Mouse (Mus musculus) liver, embryonic 14.5 days (tissue): ENCODE data around the gene Pnpla2. TPM values are rescaled to one million over a fixed set of nuclear protein-coding genes. Genes with fewer than 3 reads are reported as not detected.

Experiments
- ATAC-seq: fragments of 200-750 bp; cut with Nextera tagmentation; 2 replicates; pipeline ENCODE4 v1.8.0; 2017; ENCODE audit warnings: moderate number of reproducible peaks, mild to moderate bottlenecking, moderate library complexity; ENCODE audit not compliant: insufficient read depth
- DNase-seq, 3 experiments: peaks; one replicate each; pipeline ENCODE4 v3.0.0-alpha.2; 2012 to 2013; ENCODE audit warnings: low read depth in 3 of 3, low spot score in 3 of 3
- H3K27ac ChIP-seq: fragments of 300-500 bp; sonication (generic); 2 replicates; pipeline ENCODE4 v1.5.1; 2014; ENCODE audit warnings: moderate library complexity, mild to moderate bottlenecking, control low read depth, inconsistent platforms
- H3K27me3 ChIP-seq: fragments of 300-500 bp; sonication (generic); 2 replicates; pipeline ENCODE4 v1.6.1; 2014; ENCODE audit warnings: mild to moderate bottlenecking, low read length, moderate library complexity; ENCODE audit not compliant: control insufficient read depth, insufficient read depth
- H3K36me3 ChIP-seq: fragments of 300-500 bp; sonication (generic); replicated peaks from 2 replicates; pipeline ENCODE4 v1.6.1; 2014; ENCODE audit warnings: low read depth; ENCODE audit not compliant: control insufficient read depth, insufficient read depth
- H3K4me1 ChIP-seq, 2 experiments: fragments of 200-500 bp in 1 of 2; fragments of 300-500 bp in 1 of 2; sonication (generic) in 1 of 2; replicated peaks; 2 replicates each; pipeline ENCODE4 v1.6.1; 2012 to 2014; ENCODE audit warnings: antibody characterized with exemption in 1 of 2, inconsistent platforms in 1 of 2, low read length in 1 of 2; ENCODE audit not compliant: control insufficient read depth in 2 of 2, insufficient read depth in 2 of 2
- H3K4me2 ChIP-seq: fragments of 300-500 bp; sonication (generic); 2 replicates; pipeline ENCODE4 v1.6.1; 2014; ENCODE audit warnings: low read depth, mild to moderate bottlenecking, control low read depth, moderate library complexity
- H3K4me3 ChIP-seq, 2 experiments: fragments of 200-500 bp in 1 of 2; fragments of 300-500 bp in 1 of 2; sonication (generic) in 1 of 2; 2 replicates each; pipeline ENCODE4 v1.5.1; 2012 to 2014; ENCODE audit warnings: low read depth in 2 of 2, low read length in 2 of 2, mild to moderate bottlenecking in 2 of 2, control low read depth in 1 of 2, inconsistent platforms in 1 of 2, moderate library complexity in 1 of 2; ENCODE audit not compliant: insufficient read depth in 1 of 2
- H3K9ac ChIP-seq: fragments of 300-500 bp; sonication (generic); replicated peaks from 2 replicates; pipeline ENCODE4 v1.6.1; 2014; ENCODE audit warnings: mild to moderate bottlenecking, control low read depth, moderate library complexity
- H3K9me3 ChIP-seq: fragments of 300-500 bp; sonication (generic); 2 replicates; pipeline ENCODE4 v1.6.1; 2016; ENCODE audit warnings: low read length, mixed read lengths; ENCODE audit not compliant: control insufficient read depth
- CTCF ChIP-seq: IDR thresholded peaks from 2 replicates; pipeline ENCODE4 v1.5.1; 2016; ENCODE audit warnings: antibody characterized with exemption, low read depth, control low read depth
- EP300 ChIP-seq: IDR thresholded peaks from 2 replicates; pipeline ENCODE4 v1.6.1; 2016; ENCODE audit warnings: antibody characterized with exemption, low read depth
- WGBS: fragments of 180-500 bp; shearing (Covaris S2); extraction: QIAGEN DNeasy Blood & Tissue Kit; methylation state at CpG from one replicate; pipeline ENCODE4 v1.1.7; 2014; ENCODE audit not compliant: insufficient replicate concordance; 5-methylcytosine and 5-hydroxymethylcytosine counted together
- polyA plus RNA-seq, 2 experiments: library from polyadenylated mRNA; depleted of rRNA in 1 of 2; stranded (reverse) in 1 of 2; unstranded in 1 of 2; fragments of >200 nt; fragmentation: Nextera tagmentation in 1 of 2; extraction: Ambion mirVana in 1 of 2; gene quantifications; 2 replicates each; pipeline versions ENCODE4 v1.2.1 to v1.2.3; 2012 to 2014

The Pnpla2 gene
- polyA plus RNA-seq, 2 experiments = 6.7 to 9.4 TPM

DNA sequence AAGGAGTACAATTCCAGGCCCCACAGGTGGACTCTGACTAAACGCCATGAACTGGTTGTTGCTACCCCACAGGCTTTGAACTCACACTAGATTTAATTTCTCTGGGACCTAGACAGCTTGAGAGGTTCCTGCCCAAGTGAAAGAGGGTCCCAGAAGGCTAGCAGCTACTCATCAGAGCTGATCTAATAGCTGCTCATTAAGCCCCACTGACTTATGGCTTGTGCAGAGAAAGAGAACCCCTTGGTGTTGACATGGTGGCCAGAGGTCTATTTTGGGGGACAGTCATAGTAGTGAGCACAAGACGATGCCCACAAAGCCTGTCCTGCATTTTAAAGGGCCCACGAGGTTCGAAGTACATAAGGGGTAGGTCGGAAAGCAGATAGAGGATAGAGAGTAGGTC is 19.2 kb downstream of the Pnpla2 start:
- 5% methylated on average over 5 of the region's 5 CpGs for WGBS
- Histone ChIP-seq H3K27ac (no peak overlapping the region; the same call in 1 of the 2 replicates), H3K9me3 (no peaks in the 10 kb centered on the region), H3K4me2 (peak overlapping the region; percentile 95), H3K4me1 (peaks cover 32 to 41% of the 10 kb centered on the region in 2 experiments), H3K9ac (peak overlapping the region; percentile 82), H3K4me3 (peak overlapping the region; percentile 65 to 88), H3K27me3 (no peaks in the 10 kb centered on the region), H3K36me3 (peaks cover 9% of the 10 kb centered on the region)
- ATAC-seq (no peak), DNase-seq (no peak)
- no peak for TF ChIP-seq EP300
- TF ChIP-seq CTCF = no peak

DNA sequence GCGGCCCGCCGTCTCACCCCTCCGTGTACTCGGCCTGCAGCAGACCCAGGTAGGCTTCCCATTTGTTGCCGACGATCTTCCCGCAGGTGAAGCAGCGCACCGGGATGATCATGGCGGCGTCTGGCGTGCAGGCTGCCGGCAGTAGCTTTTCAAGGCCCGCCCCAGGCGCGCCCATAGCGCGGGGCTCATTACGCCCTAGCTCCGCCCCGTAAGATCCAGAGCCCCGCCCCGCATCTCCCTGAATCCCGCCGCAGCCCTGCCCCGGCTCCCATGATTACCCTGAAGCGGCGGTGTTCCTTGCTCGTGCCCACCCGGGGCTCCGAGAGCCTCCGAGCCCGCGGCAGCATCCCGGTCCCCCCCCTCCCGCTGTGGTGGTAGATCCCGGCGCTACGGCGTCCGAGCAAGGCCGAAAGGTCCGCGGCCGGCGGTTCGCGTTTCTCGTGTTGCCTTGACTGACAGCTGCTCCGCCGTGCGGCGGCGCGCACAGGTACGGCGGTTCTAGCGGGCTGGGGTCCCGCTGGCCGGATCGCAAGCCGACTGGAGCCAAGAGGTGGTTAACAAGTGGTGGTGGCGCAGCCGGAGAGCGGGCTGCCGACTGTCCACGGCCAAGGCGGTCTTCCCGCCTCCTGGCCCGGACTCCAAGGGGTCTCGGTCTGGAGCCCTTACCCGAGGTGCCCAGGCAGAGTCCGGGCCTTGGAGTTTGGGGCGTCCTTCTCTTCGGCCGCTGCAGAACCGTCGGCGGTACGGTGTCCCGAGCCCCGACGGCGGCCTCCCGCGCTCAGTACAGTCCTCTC is 20.2 kb downstream of the Pnpla2 start, which contains the start of the genes Polr2l and Tspan4:
TSS of gene Polr2l (minus strand) at position 122 of the 794 bp plus-strand sequence.
TSS of gene Tspan4 (plus strand) at position 230 of the 794 bp plus-strand sequence.
- under 1% methylated on average over 87 of the region's 87 CpGs for WGBS
- Histone ChIP-seq H3K4me1 (peaks cover 32 to 38% of the 10 kb centered on the region in 2 experiments), H3K9ac (peak within 1 kb of the TSS; percentile 82), H3K36me3 (peaks cover 9% of the 10 kb centered on the region), H3K9me3 (no peaks in the 10 kb centered on the region), H3K4me3 (peak within 1 kb of the TSS; percentile 65 to 88), H3K4me2 (peak within 1 kb of the TSS; percentile 95), H3K27me3 (no peaks in the 10 kb centered on the region), H3K27ac (peak within 1 kb of the TSS; percentile 62)
- DNase-seq = peak; percentile 69 to 76 (median 71)
- peak; percentile 81 for ATAC-seq
- TF ChIP-seq CTCF = peak; percentile 46
- peak; percentile 50; the same call in 1 of the 2 replicates for TF ChIP-seq EP300

DNA sequence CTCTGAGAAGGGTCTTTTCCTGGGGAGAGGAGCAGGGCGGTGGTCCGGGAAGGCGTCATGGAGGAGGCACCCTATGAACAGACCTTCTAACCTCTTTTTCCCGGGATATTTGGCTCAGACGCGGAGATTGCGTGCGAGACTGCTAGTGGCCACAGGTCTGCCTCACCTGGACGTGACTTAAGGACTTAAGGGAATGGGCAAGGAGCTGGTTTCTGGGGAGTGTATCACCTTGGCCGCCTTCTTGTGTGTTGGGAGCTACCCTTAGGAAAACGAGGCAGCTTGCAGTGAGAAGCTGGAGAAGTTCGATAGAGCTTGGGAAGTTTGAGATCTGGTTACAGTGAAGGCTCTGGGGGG is 20.8 kb downstream of the Pnpla2 start:
- H3K4me2 ChIP-seq = peak overlapping the region; percentile 95
- H3K27ac ChIP-seq = peak overlapping the region; percentile 55
- no peak for TF ChIP-seq CTCF
- TF ChIP-seq EP300 = no peak
- no peaks in the 10 kb centered on the region for H3K27me3 ChIP-seq
- peak overlapping the region; percentile 82 for H3K9ac ChIP-seq
- H3K36me3 ChIP-seq = peaks cover 9% of the 10 kb centered on the region
- WGBS = under 1% methylated on average over 12 of the region's 12 CpGs
- no peaks in the 10 kb centered on the region for H3K9me3 ChIP-seq
- peaks cover 32 to 38% of the 10 kb centered on the region in 2 experiments for H3K4me1 ChIP-seq
- DNase-seq (no peak), ATAC-seq (no peak)
- peak overlapping the region; percentile 65 to 88 for H3K4me3 ChIP-seq

DNA sequence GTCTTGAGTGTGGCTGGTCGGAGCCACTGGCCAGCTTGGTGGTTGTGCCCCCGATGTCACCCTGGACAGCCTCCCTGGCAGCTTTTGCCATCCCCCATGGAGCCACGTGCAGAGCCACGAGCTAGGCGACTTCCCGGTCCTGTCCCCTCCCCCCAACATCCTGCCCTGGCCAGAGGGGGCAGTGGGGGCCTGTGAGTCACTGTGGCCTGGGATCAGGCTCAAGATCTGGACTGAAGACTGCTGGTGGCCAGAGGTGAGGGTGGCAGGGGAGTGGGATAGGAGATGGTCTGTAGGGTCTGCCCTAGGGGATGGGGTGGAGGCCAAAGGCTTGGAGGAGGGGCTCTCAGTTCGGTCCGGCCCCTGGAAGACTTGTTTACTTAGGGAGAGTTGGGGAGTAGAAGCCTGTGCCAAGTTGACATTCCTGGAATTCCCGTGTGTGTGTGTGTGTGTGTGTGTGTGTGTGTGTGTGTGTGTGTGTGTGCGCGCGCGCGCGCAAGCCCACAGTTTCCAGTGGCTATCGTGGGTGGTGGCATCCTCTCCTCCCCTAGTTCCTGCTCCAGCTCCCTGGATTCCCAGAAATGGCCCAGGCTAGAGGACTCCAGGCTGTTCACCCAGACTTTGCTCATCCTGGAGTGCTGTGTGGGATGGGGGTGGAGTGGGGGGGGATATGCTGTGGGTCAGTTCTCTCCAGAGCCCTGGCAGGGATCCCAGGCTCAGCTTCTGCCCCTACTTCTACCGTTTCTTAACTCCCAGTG is 21.4 kb downstream of the Pnpla2 start:
- H3K36me3 ChIP-seq = peaks cover 9% of the 10 kb centered on the region
- H3K4me1 ChIP-seq = peaks cover 36 to 43% of the 10 kb centered on the region in 2 experiments
- TF ChIP-seq EP300 (peak; percentile 30; the same call in 1 of the 2 replicates), CTCF (peak; percentile 53)
- peak overlapping the region; percentile 82 for H3K9ac ChIP-seq
- peak overlapping the region; percentile 95 for H3K4me2 ChIP-seq
- DNase-seq = peak in 1 of 3 experiments; percentile 45
- under 1% methylated on average over 17 of the region's 17 CpGs for WGBS
- peaks cover 5% of the 10 kb centered on the region for H3K27me3 ChIP-seq
- no peaks in the 10 kb centered on the region for H3K9me3 ChIP-seq
- peak overlapping the region; percentile 65 to 88 for H3K4me3 ChIP-seq
- peak; percentile 32 for ATAC-seq
- H3K27ac ChIP-seq = peak overlapping the region; percentile 60
